Comparison of ENCODE assay signal across 8 mouse cellular contexts in genomic region chr13:109228967-109229617, GRCm38 (mm10).
A peak's percentile ranks its signal among the peaks of the same experiment; 100 is the strongest.
DNase-seq lines count a peak whose midpoint lies in the region; ATAC-seq and TF ChIP-seq lines count a peak whose summit lies in the region.

No protein-coding gene starts in this region.

- no peak for ATAC-seq in embryonic facial prominence, embryonic 15.5 days (ENCODE audit: insufficient number of reproducible peaks, low FRiP score, low TSS enrichment, low read depth)
- peak; percentile 80 for ATAC-seq in hindbrain, embryonic 16.5 days
- ATAC-seq in lung, postnatal 0 days = peak; percentile 82

- no peaks in the 10 kb centered on the region for H3K9me3 ChIP-seq in embryonic facial prominence, embryonic 15.5 days (replicated peaks)
- H3K9me3 ChIP-seq in hindbrain, embryonic 16.5 days (ENCODE audit: control insufficient read depth, low read length) = no peaks in the 10 kb centered on the region
- H3K9me3 ChIP-seq in lung, postnatal 0 days (ENCODE audit: low read length) = no peaks in the 10 kb centered on the region

- 19% methylated on average over 8 of the region's 8 CpGs for WGBS in embryonic facial prominence, embryonic 15.5 days
- 33% methylated on average over 8 of the region's 8 CpGs for WGBS in hindbrain, embryonic 16.5 days
- WGBS in lung, postnatal 0 days = 18% methylated on average over 8 of the region's 8 CpGs

- peak overlapping the region; percentile 24 for H3K4me3 ChIP-seq in embryonic facial prominence, embryonic 15.5 days (replicated peaks)
- H3K4me3 ChIP-seq in hindbrain, embryonic 16.5 days (ENCODE audit: low read length) = no peak overlapping the region
- peak overlapping the region; percentile 37 for H3K4me3 ChIP-seq in lung, postnatal 0 days (ENCODE audit: low read depth, low read length)

- peaks cover 22% of the 10 kb centered on the region for H3K4me1 ChIP-seq in embryonic facial prominence, embryonic 15.5 days
- peaks cover 2% of the 10 kb centered on the region; the same call in 1 of the 2 replicates for H3K4me1 ChIP-seq in hindbrain, embryonic 16.5 days (ENCODE audit: control insufficient read depth, insufficient read depth, low read depth, low read length)
- H3K4me1 ChIP-seq in lung, postnatal 0 days (ENCODE audit: insufficient read depth, low read depth, low read length) = peaks cover 6% of the 10 kb centered on the region; the same call in 1 of the 2 replicates

- peak; percentile 38; the same call in 1 of the 2 replicates for TF ChIP-seq EP300 in lung, postnatal 0 days (IDR thresholded peaks at IDR 0.05)

- H3K36me3 ChIP-seq in embryonic facial prominence, embryonic 15.5 days = no peaks in the 10 kb centered on the region
- no peaks in the 10 kb centered on the region for H3K36me3 ChIP-seq in hindbrain, embryonic 16.5 days (ENCODE audit: control insufficient read depth, insufficient read depth, low read length)
- no peaks in the 10 kb centered on the region for H3K36me3 ChIP-seq in lung, postnatal 0 days (ENCODE audit: insufficient read depth, low read length)

- H3K27me3 ChIP-seq in embryonic facial prominence, embryonic 15.5 days = no peaks in the 10 kb centered on the region
- H3K27me3 ChIP-seq in hindbrain, embryonic 16.5 days (replicated peaks; ENCODE audit: control insufficient read depth, insufficient read depth, low read length) = no peaks in the 10 kb centered on the region
- no peaks in the 10 kb centered on the region for H3K27me3 ChIP-seq in lung, postnatal 0 days (replicated peaks; ENCODE audit: insufficient read depth, low read length)

- peak; percentile 66 for DNase-seq in kidney, adult 9 months
- no peak for DNase-seq in kidney, adult 11 months
- peak; percentile 72 for DNase-seq in R1 (ENCODE audit: low read depth, low spot score)
- peak; percentile 91 for DNase-seq in lung, postnatal 0 days (ENCODE audit: low spot score)
- peak; percentile 51 for DNase-seq in retina, postnatal 7 days (ENCODE audit: low read depth, low spot score)
- DNase-seq in ovary, adult 18-20 months (ENCODE audit: low spot score) = no peak

- H3K9ac ChIP-seq in embryonic facial prominence, embryonic 15.5 days = no peak overlapping the region
- H3K9ac ChIP-seq in hindbrain, embryonic 16.5 days (ENCODE audit: low read depth, low read length) = no peak overlapping the region
- no peak overlapping the region for H3K9ac ChIP-seq in lung, postnatal 0 days (replicated peaks; ENCODE audit: low read depth)

- TF ChIP-seq CTCF in lung, postnatal 0 days (IDR thresholded peaks at IDR 0.05) = peak; percentile 85

- no peak overlapping the region for H3K27ac ChIP-seq in embryonic facial prominence, embryonic 15.5 days (replicated peaks)
- no peak overlapping the region for H3K27ac ChIP-seq in hindbrain, embryonic 16.5 days (ENCODE audit: low read depth, low read length)
- peak overlapping the region; percentile 47; the same call in 1 of the 2 replicates for H3K27ac ChIP-seq in lung, postnatal 0 days (ENCODE audit: low read length)

- H3K4me2 ChIP-seq in embryonic facial prominence, embryonic 15.5 days (replicated peaks) = peak overlapping the region; percentile 44
- H3K4me2 ChIP-seq in hindbrain, embryonic 16.5 days (ENCODE audit: low read length) = peak overlapping the region; percentile 41
- peak overlapping the region; percentile 66 for H3K4me2 ChIP-seq in lung, postnatal 0 days (replicated peaks; ENCODE audit: low read depth, low read length)

Comparison
In these comparisons a context has a peak if more than half of its experiments do, and no peak if none do; other contexts are left out.
1. DNase-seq: peak in kidney, adult 9 months (single experiment), R1 (single experiment), lung, postnatal 0 days (single experiment) and retina, postnatal 7 days (single experiment); none in kidney, adult 11 months (single experiment) and ovary, adult 18-20 months (single experiment).
2. Peak in every context shown above with its lines, with median percentiles within 50 percentile points of each other: H3K4me2 ChIP-seq.